Mouse (Mus musculus): Measurements from ENCODE around the gene Eif3k.

- no peak for TF ChIP-seq CTCF (IDR thresholded peaks at IDR 0.05; ENCODE audit: extremely low read depth, insufficient read depth, insufficient read length, insufficient replicate concordance)
- TF ChIP-seq POLR2A (IDR thresholded peaks at IDR 0.05; ENCODE audit: low read depth, low read length) = no peak
Observed at GRCm38 (mm10) chr7:28945416-28946270, 36.0 kb downstream of the Eif3k start.

All from spleen, adult 2 months (tissue).